Mouse (Mus musculus) heart, embryonic 10.5 days (tissue): ENCODE measurements around the gene Ankrd54. TPM values are rescaled to one million over a fixed set of nuclear protein-coding genes. Genes with fewer than 3 reads are reported as not detected.

Experiments
- DNase-seq: peaks from one replicate; pipeline ENCODE4 v3.0.0-alpha.2; 2017; ENCODE audit warnings: low spot score
- H3K27ac ChIP-seq: fragments of 300-500 bp; sonication (generic); 2 replicates; pipeline ENCODE4 v1.5.1; 2016; ENCODE audit warnings: mild to moderate bottlenecking
- H3K27me3 ChIP-seq: fragments of 300-500 bp; sonication (generic); 2 replicates; pipeline ENCODE4 v1.6.1; 2016; ENCODE audit warnings: mild to moderate bottlenecking; ENCODE audit not compliant: poor library complexity, insufficient read depth, severe bottlenecking
- H3K36me3 ChIP-seq: fragments of 300-500 bp; sonication (generic); 2 replicates; pipeline ENCODE4 v1.6.1; 2016; ENCODE audit warnings: mild to moderate bottlenecking, moderate library complexity
- H3K4me1 ChIP-seq: fragments of 300-500 bp; sonication (generic); 2 replicates; pipeline ENCODE4 v1.6.1; 2016; ENCODE audit warnings: mild to moderate bottlenecking
- H3K4me3 ChIP-seq: fragments of 300-500 bp; sonication (generic); 2 replicates; pipeline ENCODE4 v1.5.1; 2016; ENCODE audit warnings: mild to moderate bottlenecking, moderate library complexity
- H3K9me3 ChIP-seq: fragments of 300-500 bp; sonication (generic); 2 replicates; pipeline ENCODE4 v1.6.1; 2016; ENCODE audit warnings: mild to moderate bottlenecking, moderate library complexity
- WGBS: fragments of 180-500 bp; shearing (Covaris S2); methylation state at CpG from one replicate; pipeline ENCODE4 v1.1.7; 2016; 5-methylcytosine and 5-hydroxymethylcytosine counted together
- polyA plus RNA-seq: library from polyadenylated mRNA; unstranded; fragments of >200 nt; fragmentation: Nextera tagmentation; extraction: Ambion mirVana; gene quantifications from 2 replicates; pipeline ENCODE4 v1.2.1, GENCODE M21; 2016

Gene Ankrd54
- polyA plus RNA-seq, 1 experiment from 2014 or later, result 48.7 TPM

DNA sequence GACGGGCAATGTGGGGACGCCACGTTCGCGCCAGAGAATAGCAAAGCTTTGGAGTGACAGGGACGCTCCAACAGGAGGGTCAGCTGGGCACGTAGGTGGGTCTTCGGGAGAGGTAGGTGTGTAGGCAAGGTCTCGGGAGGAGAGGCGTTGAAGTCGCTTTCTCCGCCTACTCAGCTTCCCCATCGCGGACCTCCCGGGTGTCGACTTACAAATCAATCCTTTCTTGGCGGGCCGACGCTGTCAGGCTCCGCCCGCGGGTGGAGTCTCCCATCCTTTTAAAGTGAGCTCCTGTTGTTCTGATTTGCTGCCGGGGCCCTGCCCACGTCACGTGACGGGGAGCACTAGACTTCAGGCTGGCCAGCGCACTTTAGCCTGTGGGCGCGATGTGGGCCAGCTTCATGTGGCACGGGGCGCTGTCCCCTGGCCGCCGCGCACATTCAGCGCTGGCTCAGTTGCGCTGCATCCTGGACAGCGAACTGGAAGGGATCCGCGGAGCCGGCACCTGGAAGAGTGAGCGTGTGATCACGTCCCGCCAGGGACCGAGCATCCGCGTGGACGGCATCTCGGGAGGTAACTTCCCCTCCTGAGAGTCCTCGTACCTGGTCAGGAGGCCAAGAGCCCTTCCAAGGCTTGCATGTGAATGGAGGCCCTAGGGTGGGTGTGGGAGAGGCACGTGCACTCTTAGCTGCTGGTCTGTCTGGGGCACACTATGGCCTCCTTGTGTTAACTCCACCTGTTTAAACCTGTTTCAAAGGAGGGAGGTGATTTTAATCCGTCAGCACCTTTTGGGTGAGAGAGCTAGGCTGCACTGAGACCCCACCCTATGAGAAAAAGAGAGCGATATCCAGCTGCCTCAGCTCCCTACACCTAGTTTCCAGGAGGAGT lies 31.9 kb downstream of the Ankrd54 start:
- 1% methylated on average over 52 of the region's 52 CpGs for WGBS
- H3K4me3 ChIP-seq, result peak overlapping the region; percentile 83
- H3K27ac ChIP-seq, result peak overlapping the region; percentile 100
- H3K4me1 ChIP-seq, result peaks cover 42% of the 10 kb centered on the region
- 0 out of 2 replicates have a peak, but pooled peaks cover 10% of the 10 kb centered on the region for H3K27me3 ChIP-seq
- H3K9me3 ChIP-seq, result no peaks in the 10 kb centered on the region
- DNase-seq, result peak; percentile 97
- peaks cover 2% of the 10 kb centered on the region; the same call in 1 of the 2 replicates for H3K36me3 ChIP-seq

DNA sequence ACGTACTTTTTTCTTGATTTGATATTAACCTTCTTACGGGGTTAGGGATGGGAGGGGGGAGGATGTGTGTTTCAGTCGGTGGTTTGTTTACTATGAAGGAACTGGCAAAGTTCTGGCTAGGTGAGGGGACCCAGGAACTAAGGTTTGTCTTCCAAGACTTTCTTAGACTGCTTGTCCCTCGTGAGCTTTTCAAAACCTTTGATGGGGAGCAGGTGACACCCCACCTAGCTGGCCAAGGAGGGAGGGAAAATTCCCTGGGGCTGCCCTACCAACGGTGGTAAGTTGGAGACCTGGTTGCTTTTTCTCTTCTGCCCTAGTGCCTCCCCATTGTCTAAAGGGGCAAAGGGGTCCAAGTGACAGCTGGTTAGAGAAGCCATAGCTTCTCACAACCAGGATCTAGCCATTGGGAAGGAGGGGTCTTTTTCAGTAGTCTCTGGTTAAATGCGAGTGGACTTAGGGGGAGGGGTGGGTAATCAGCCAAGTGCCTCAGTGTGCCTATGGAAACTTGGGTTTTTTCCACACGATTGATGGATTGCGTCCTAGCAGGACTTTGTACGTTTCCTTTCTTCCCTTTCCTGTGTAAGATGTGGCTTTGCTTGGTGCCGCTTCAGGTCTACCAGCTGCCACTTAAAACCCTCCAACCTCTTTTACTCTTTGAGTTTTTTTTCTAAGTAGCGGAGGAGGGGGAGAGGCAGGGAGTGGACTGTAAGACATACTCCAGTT lies 33.0 kb downstream of the Ankrd54 start:
- no peak for DNase-seq
- Histone ChIP-seq H3K27ac (peak overlapping the region; percentile 100), H3K36me3 (no peaks in the 10 kb centered on the region), H3K4me3 (peak overlapping the region; percentile 83), H3K27me3 (peaks cover 18% of the 10 kb centered on the region; the same call in 1 of the 2 replicates), H3K4me1 (peaks cover 48% of the 10 kb centered on the region), H3K9me3 (no peaks in the 10 kb centered on the region)
- WGBS, result 16% methylated on average over 11 of the region's 11 CpGs

DNA sequence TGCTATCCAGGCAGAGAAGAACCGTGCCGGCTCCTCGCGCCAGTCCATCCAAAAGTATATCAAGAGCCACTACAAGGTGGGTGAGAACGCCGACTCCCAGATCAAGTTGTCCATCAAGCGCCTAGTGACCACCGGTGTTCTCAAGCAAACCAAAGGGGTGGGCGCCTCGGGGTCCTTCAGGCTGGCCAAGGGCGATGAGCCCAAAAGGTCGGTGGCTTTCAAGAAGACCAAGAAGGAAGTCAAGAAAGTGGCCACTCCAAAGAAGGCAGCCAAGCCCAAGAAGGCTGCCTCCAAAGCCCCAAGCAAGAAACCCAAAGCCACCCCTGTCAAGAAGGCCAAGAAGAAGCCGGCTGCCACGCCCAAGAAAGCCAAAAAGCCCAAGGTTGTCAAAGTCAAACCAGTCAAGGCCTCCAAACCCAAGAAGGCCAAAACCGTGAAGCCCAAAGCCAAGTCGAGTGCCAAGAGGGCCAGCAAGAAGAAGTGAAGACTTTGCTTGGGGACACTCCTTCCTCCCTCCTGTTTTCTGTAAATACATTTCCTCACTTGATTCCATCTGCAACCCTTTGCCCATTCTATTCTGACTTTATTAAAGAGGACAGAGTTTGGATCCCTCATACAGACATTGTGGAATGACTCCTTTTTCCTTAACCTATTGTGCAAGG lies 33.7 kb downstream of the Ankrd54 start:
- peak; percentile 85 for DNase-seq
- Histone ChIP-seq H3K4me1 (peaks cover 48% of the 10 kb centered on the region), H3K9me3 (no peaks in the 10 kb centered on the region), H3K27ac (peak overlapping the region; percentile 100), H3K27me3 (peaks cover 18% of the 10 kb centered on the region; the same call in 1 of the 2 replicates), H3K4me3 (peak overlapping the region; percentile 83), H3K36me3 (no peaks in the 10 kb centered on the region)
- 32% methylated on average over 16 of the region's 16 CpGs for WGBS

DNA sequence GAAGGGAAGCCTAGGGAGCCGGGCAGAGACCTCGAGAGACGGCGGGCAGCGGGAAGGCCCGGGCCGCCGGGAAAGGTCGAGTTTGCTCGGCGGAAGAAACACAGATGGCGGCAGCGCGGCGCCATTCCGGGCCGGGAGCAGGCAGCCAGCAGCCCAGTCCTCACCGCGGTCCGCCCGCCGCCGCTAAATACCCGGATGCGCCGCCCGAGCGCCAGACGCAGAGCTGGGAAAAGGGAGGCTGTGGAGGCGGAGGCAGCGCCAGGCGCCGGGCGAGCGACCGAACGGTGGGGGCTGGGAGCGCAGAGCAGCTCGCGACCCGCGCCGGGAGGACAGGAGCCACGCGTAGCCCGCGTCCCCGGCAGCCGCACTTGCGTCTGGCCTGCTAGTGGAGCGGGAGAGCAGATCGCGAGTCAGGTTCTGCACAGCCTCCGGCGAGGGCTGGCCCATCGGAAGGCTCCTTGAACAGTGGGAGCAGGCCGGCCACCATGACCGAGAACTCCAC lies 34.4 kb downstream of the Ankrd54 start, which contains the start of gene H1f0:
H1f0 (plus strand) TSS at position 214 of the 502 bp plus-strand sequence.
- Histone ChIP-seq H3K4me1 (peaks cover 51% of the 10 kb centered on the region), H3K27ac (peak within 1 kb of the TSS; percentile 100), H3K4me3 (peak within 1 kb of the TSS; percentile 83), H3K36me3 (no peaks in the 10 kb centered on the region), H3K9me3 (no peaks in the 10 kb centered on the region), H3K27me3 (peaks cover 18% of the 10 kb centered on the region; the same call in 1 of the 2 replicates)
- peak; percentile 93 for DNase-seq
- WGBS, result under 1% methylated on average over 58 of the region's 58 CpGs

DNA sequence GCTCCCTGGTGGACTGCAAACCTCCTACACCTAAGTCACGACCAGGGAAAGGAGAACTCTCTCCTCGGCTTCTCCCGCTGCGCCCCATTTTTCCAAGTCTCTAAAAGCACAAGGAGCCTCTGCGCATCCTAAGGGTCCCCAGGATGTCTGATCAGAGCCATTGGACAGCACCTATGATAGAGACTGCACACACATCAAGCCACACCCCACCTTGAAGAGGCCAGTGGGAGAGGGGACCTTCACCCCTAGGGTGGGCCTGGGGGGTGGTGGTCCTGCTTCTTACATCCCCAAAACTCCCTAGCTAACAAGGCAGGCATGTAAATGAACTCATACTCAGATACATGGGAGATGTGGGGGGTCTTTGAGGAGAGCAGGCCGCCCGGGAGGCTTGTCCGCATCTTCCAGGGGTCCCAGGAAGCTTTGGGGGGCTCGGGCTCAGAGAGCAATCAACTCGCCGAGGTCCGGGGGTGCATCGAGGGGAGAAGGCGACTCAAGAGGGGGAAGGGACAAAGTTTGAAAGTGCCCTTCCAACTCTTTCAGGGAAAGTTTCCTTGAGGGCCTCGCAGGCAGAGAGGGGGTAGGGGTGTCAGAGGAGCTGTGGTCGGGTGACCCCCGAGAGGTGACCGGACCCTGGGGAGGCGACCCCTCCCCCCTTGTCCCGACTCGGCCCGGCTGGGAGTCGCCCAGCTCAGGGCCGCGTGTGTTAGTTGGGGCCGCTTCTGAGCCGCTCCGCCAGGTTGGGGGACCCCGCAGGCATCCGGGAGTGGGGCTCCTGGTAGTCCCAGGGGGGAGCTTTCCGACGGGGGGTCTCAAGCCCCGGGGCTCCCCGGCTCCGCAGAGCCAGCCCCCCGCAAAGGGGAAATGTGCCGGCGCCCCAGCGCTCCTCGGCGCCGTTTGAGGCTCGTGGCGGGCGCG lies 35.1 kb downstream of the Ankrd54 start:
- DNase-seq, result no peak
- Histone ChIP-seq H3K4me3 (peak overlapping the region; percentile 83), H3K36me3 (no peaks in the 10 kb centered on the region), H3K4me1 (peaks cover 58% of the 10 kb centered on the region), H3K9me3 (no peaks in the 10 kb centered on the region), H3K27ac (peak overlapping the region; percentile 100), H3K27me3 (peaks cover 18% of the 10 kb centered on the region; the same call in 1 of the 2 replicates)
- 7% methylated on average over 38 of the region's 46 CpGs for WGBS

DNA sequence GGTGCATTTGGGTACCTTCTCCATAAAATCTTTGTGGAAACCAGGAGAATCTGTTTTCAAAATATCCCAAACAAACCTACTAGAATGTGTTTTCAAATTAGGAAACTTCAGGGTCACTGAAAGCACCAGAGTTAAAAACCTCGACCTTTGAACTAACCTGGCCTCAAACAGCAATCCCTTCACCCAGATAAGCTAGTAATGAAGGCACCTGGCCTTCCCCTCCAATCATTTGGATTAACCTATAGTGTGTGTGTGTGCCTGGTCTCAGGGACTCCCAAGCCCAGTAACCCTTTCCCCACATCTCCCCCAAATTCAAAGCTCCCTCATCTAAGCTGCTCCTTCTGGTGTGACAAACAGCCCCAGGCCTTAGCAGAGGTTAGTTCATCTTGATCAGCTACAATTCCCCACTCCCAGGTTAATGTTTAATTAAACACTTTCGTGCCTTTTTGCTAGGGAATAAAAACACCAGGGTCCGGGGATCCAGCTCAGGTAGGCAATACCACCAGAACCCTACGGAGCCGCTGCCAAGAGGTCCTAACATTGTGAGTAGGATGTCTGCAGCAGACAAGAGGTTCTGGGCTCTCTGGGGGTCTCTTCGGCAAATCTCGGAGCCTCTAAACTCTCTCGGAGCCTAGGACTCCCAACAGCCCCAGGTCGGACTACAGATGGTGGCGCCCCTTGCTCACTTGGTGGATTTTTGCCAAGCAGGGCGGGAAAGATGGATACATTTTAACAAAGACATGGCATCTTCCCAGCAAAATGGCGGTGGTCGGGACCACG lies 36.0 kb downstream of the Ankrd54 start:
- no peak for DNase-seq
- Histone ChIP-seq H3K9me3 (no peaks in the 10 kb centered on the region), H3K36me3 (no peaks in the 10 kb centered on the region), H3K27ac (peak overlapping the region; percentile 100), H3K4me3 (peak overlapping the region; percentile 83), H3K4me1 (peaks cover 59% of the 10 kb centered on the region), H3K27me3 (peaks cover 18% of the 10 kb centered on the region; the same call in 1 of the 2 replicates)
- WGBS, result 37% methylated on average over 14 of the region's 14 CpGs

DNA sequence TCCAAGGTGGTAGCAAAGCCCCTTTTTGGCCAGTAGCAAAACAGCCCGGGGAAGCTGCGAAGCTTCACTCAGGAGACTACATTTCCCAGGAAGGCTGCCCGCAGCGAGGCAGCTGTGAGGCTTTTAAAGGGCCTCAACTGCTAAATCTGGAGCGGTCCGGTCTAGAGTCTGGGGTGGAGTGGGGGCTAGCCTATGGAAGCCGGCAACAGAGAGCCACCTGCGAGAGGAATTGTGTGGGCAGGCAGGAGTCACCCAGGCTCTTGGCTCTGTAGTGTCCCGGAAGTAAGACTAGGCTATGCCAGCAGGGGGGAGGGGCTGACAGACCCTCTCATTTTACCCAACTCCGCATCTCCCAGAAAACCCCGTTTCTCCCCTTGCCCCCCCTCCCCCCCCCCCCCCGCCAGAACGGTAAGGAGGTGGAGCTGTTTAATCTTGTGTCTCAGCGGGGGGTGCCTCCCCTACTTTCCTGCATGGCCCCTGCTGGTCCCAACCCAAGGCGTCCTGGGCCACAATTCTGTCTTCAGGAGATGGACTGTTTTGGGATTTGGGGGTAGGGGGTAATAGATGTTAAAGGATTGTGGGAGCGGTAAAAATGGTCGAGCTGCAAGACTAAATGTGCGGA lies 36.9 kb downstream of the Ankrd54 start:
- no peaks in the 10 kb centered on the region for H3K36me3 ChIP-seq
- H3K4me3 ChIP-seq, result peak overlapping the region; percentile 53
- no peak for DNase-seq
- peaks cover 53% of the 10 kb centered on the region for H3K4me1 ChIP-seq
- 8% methylated on average over 16 of the region's 18 CpGs for WGBS
- peaks cover 18% of the 10 kb centered on the region; the same call in 1 of the 2 replicates for H3K27me3 ChIP-seq
- H3K9me3 ChIP-seq, result no peaks in the 10 kb centered on the region
- H3K27ac ChIP-seq, result peak overlapping the region; percentile 77

DNA sequence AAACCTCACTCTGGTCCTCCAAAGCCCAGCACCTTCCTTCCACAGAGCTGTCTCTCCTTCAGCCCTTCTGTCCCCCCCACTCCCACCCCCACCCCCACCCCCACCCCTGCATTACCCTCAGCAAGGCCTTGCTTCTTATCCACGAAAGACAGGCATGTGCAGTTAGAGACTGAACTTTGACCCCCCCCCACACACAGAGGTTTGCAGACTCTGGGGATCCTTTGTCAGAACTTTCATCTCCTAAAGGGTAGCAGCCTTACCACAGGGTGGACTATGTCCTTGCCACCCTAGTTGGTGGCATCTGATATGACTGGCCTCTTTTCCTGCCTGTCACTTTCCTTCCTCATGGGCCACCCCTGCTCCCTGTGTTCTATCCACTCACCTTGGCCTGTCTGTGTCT lies 39.3 kb downstream of the Ankrd54 start:
- Histone ChIP-seq H3K27me3 (peaks cover 18% of the 10 kb centered on the region; the same call in 1 of the 2 replicates), H3K9me3 (no peaks in the 10 kb centered on the region), H3K36me3 (no peaks in the 10 kb centered on the region), H3K27ac (peak overlapping the region; percentile 56; the same call in 1 of the 2 replicates), H3K4me3 (no peak overlapping the region), H3K4me1 (peaks cover 43% of the 10 kb centered on the region)
- 62% methylated on average over 1 of the region's 1 CpGs for WGBS
- DNase-seq, result no peak

DNA sequence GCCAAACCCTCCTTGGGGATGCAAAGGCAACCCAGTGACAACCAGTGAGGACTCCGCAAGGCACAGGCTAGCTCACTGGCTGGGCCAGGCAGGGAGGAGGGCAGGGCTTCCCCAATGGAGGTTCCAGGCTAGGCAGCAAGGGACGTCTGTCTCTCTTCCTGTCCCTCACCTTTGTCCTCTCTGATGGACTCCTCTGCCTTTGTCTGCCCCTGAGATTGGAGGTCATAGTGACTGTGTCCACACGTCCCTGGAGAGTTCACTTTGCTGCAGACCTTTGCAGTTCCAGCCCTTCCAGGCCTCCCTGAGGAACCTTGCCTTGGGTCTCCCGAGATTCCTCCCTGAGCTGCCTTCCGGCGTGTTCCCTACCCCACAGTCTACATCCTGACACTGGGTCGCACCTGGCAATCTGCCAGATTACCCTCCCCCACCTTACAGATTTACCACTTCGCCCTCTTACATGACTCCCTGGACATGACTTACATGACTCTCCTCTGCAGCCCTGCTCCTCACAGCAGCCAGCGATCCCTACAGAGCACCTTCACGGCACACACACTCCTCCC lies 39.9 kb downstream of the Ankrd54 start:
- no peak overlapping the region for H3K4me3 ChIP-seq
- H3K4me1 ChIP-seq, result peaks cover 37% of the 10 kb centered on the region
- WGBS, result 55% methylated on average over 10 of the region's 10 CpGs
- peaks cover 18% of the 10 kb centered on the region; the same call in 1 of the 2 replicates for H3K27me3 ChIP-seq
- H3K9me3 ChIP-seq, result no peaks in the 10 kb centered on the region
- peak overlapping the region; percentile 56 for H3K27ac ChIP-seq
- DNase-seq, result no peak
- no peaks in the 10 kb centered on the region for H3K36me3 ChIP-seq

DNA sequence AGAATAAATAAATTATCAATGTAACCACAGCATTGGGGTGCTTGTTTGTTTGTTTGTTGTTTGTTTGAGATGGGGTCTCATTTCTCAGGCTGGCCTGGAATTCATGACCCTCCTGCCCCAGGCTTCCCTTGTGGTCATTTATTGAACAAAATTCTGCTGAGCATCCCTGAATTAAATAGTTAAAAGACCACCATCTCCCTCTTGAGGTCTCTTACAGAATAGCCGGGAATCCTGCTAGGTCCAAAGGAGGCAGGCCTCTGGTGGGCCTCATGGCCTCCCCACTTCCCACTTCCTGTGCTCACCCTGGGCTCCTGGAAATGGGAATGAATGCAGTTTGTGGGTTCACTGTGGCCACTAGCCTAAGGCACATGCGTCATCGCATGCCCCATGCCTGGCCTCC lies 43.8 kb downstream of the Ankrd54 start:
- peaks cover 17% of the 10 kb centered on the region for H3K4me1 ChIP-seq
- H3K36me3 ChIP-seq, result no peaks in the 10 kb centered on the region
- WGBS, result 62% methylated on average over 3 of the region's 3 CpGs
- H3K27ac ChIP-seq, result peak overlapping the region; percentile 32
- no peak for DNase-seq
- no peaks in the 10 kb centered on the region for H3K9me3 ChIP-seq
- H3K4me3 ChIP-seq, result no peak overlapping the region
- no peaks in the 10 kb centered on the region for H3K27me3 ChIP-seq
